Mouse (Mus musculus): ENCODE measurements around the gene Plcl2.
"Not testable (repeated sequence)": the region's sequence is repeated elsewhere in the genome, so short reads cannot be mapped to it uniquely, and the experiment has no call there.

Plcl2 gene

GRCm38 (mm10) chr17:50536409-50537194 is 27.4 kb downstream of the Plcl2 start:
- DNase-seq (ENCODE audit: low spot score) = no peak

- DNase-seq (ENCODE audit: low spot score) = no peak
Measured at GRCm38 (mm10) chr17:50537786-50538185, 28.6 kb downstream of the Plcl2 start.

- no peak for DNase-seq (ENCODE audit: low spot score)
Measured at GRCm38 (mm10) chr17:50544860-50545259, 35.7 kb downstream of the Plcl2 start.

- no peak for DNase-seq (ENCODE audit: low spot score)
Measured at GRCm38 (mm10) chr17:50545274-50545673, 36.1 kb downstream of the Plcl2 start.

- DNase-seq (ENCODE audit: low spot score) = no peak
Measured at GRCm38 (mm10) chr17:50552130-50552529, 42.9 kb downstream of the Plcl2 start.

- DNase-seq (ENCODE audit: low spot score) = no peak
Measured at GRCm38 (mm10) chr17:50557566-50558238, 48.5 kb downstream of the Plcl2 start.

GRCm38 (mm10) chr17:50558239-50558625 is 49.0 kb downstream of the Plcl2 start:
- no peak for DNase-seq (ENCODE audit: low spot score)

- DNase-seq (ENCODE audit: low spot score) = no peak
Measured at GRCm38 (mm10) chr17:50565376-50566123, 56.3 kb downstream of the Plcl2 start.

GRCm38 (mm10) chr17:50568846-50569245 is 59.6 kb downstream of the Plcl2 start:
- no peak for DNase-seq (ENCODE audit: low spot score)

- DNase-seq (ENCODE audit: low spot score) = not testable (repeated sequence)
Measured at GRCm38 (mm10) chr17:50570228-50570627, 61.0 kb downstream of the Plcl2 start.

GRCm38 (mm10) chr17:50570681-50571398 is 61.6 kb downstream of the Plcl2 start:
- no peak for DNase-seq (ENCODE audit: low spot score)

- no peak for DNase-seq (ENCODE audit: low spot score)
Measured at GRCm38 (mm10) chr17:50574161-50574560, 65.0 kb downstream of the Plcl2 start.

GRCm38 (mm10) chr17:50580416-50580815 is 71.2 kb downstream of the Plcl2 start:
- DNase-seq (ENCODE audit: low spot score) = no peak

GRCm38 (mm10) chr17:50586834-50587233 is 77.6 kb downstream of the Plcl2 start:
- no peak for DNase-seq (ENCODE audit: low spot score)

GRCm38 (mm10) chr17:50587941-50588340 is 78.7 kb downstream of the Plcl2 start:
- no peak for DNase-seq (ENCODE audit: low spot score)

GRCm38 (mm10) chr17:50600178-50600577 is 91.0 kb downstream of the Plcl2 start:
- no peak for DNase-seq (ENCODE audit: low spot score)

- DNase-seq (ENCODE audit: low spot score) = no peak
Measured at GRCm38 (mm10) chr17:50600696-50601095, 91.5 kb downstream of the Plcl2 start.

GRCm38 (mm10) chr17:50606890-50607289 is 97.7 kb downstream of the Plcl2 start:
- no peak for DNase-seq (ENCODE audit: low spot score)

- no peak for DNase-seq (ENCODE audit: low spot score)
Measured at GRCm38 (mm10) chr17:50609908-50610307, 100.7 kb downstream of the Plcl2 start.

- DNase-seq (ENCODE audit: low spot score) = no peak
Measured at GRCm38 (mm10) chr17:50620794-50621537, 111.8 kb downstream of the Plcl2 start.

- DNase-seq (ENCODE audit: low spot score) = no peak
Measured at GRCm38 (mm10) chr17:50621996-50622395, 112.8 kb downstream of the Plcl2 start.
